Mouse (Mus musculus): ENCODE measurements at regions not wholly inside any gene's neighbourhood (a gene's known extent, or its start where the extent isn't known, plus 50 kb on each side); places are given as distances from the start of the nearest gene placed in this dataset.

GRCm38 (mm10) chr4:131075326-131075932 lies 131.2 kb downstream of the Matn1 start:
- H3K4me1 ChIP-seq (ENCODE audit: control insufficient read depth, insufficient read depth, low read length): no peaks in the 10 kb centered on the region
- no peak for TF ChIP-seq CTCF (IDR thresholded peaks at IDR 0.05; ENCODE audit: insufficient read depth, low read depth, low read length)
- TF ChIP-seq POLR2A (IDR thresholded peaks at IDR 0.05; ENCODE audit: insufficient read depth, low read depth, low read length): no peak
- no peak overlapping the region for H3K4me3 ChIP-seq (ENCODE audit: insufficient read depth, low read depth, low read length)
- no peak overlapping the region for H3K27ac ChIP-seq (ENCODE audit: insufficient read depth, low read depth, low read length)
- WGBS: 61% methylated on average over 8 of the region's 8 CpGs

- 91% methylated on average over 3 of the region's 3 CpGs for WGBS
- TF ChIP-seq CTCF (IDR thresholded peaks at IDR 0.05; ENCODE audit: insufficient read depth, low read depth, low read length) (no peak), POLR2A (IDR thresholded peaks at IDR 0.05; ENCODE audit: insufficient read depth, low read depth, low read length) (no peak)
- H3K27ac ChIP-seq (ENCODE audit: insufficient read depth, low read depth, low read length): no peak overlapping the region
- H3K4me1 ChIP-seq (ENCODE audit: control insufficient read depth, insufficient read depth, low read length): no peaks in the 10 kb centered on the region
- no peak overlapping the region for H3K4me3 ChIP-seq (ENCODE audit: insufficient read depth, low read depth, low read length)
These were observed 132.4 kb downstream of the Matn1 start for GRCm38 (mm10) chr4:131076628-131077027.

GRCm38 (mm10) chr4:131080113-131080512 lies 135.9 kb downstream of the Matn1 start:
- H3K4me1 ChIP-seq (ENCODE audit: control insufficient read depth, insufficient read depth, low read length): no peaks in the 10 kb centered on the region
- 74% methylated on average over 1 of the region's 1 CpGs for WGBS
- no peak overlapping the region for H3K27ac ChIP-seq (ENCODE audit: insufficient read depth, low read depth, low read length)
- TF ChIP-seq CTCF (IDR thresholded peaks at IDR 0.05; ENCODE audit: insufficient read depth, low read depth, low read length) (no peak), POLR2A (IDR thresholded peaks at IDR 0.05; ENCODE audit: insufficient read depth, low read depth, low read length) (no peak)
- no peak overlapping the region for H3K4me3 ChIP-seq (ENCODE audit: insufficient read depth, low read depth, low read length)

GRCm38 (mm10) chr4:131083405-131083804 lies 139.2 kb downstream of the Matn1 start:
- Histone ChIP-seq H3K27ac (ENCODE audit: insufficient read depth, low read depth, low read length) (no peak overlapping the region), H3K4me3 (ENCODE audit: insufficient read depth, low read depth, low read length) (no peak overlapping the region), H3K4me1 (ENCODE audit: control insufficient read depth, insufficient read depth, low read length) (no peaks in the 10 kb centered on the region)
- no peak for TF ChIP-seq POLR2A (IDR thresholded peaks at IDR 0.05; ENCODE audit: insufficient read depth, low read depth, low read length)
- TF ChIP-seq CTCF (IDR thresholded peaks at IDR 0.05; ENCODE audit: insufficient read depth, low read depth, low read length): no peak
- WGBS: 45% methylated on average over 3 of the region's 3 CpGs

GRCm38 (mm10) chr4:131097421-131097820 lies 153.2 kb downstream of the Matn1 start:
- 75% methylated on average over 6 of the region's 6 CpGs for WGBS
- Histone ChIP-seq H3K4me3 (ENCODE audit: insufficient read depth, low read depth, low read length) (no peak overlapping the region), H3K4me1 (ENCODE audit: control insufficient read depth, insufficient read depth, low read length) (no peaks in the 10 kb centered on the region), H3K27ac (ENCODE audit: insufficient read depth, low read depth, low read length) (no peak overlapping the region)
- TF ChIP-seq POLR2A (IDR thresholded peaks at IDR 0.05; ENCODE audit: insufficient read depth, low read depth, low read length) (no peak), CTCF (IDR thresholded peaks at IDR 0.05; ENCODE audit: insufficient read depth, low read depth, low read length) (no peak)

GRCm38 (mm10) chr4:131100093-131100795 lies 156.1 kb downstream of the Matn1 start:
- TF ChIP-seq CTCF (IDR thresholded peaks at IDR 0.05; ENCODE audit: insufficient read depth, low read depth, low read length) (no peak), POLR2A (IDR thresholded peaks at IDR 0.05; ENCODE audit: insufficient read depth, low read depth, low read length) (no peak)
- WGBS: 56% methylated on average over 10 of the region's 10 CpGs
- H3K27ac ChIP-seq (ENCODE audit: insufficient read depth, low read depth, low read length): no peak overlapping the region
- no peak overlapping the region for H3K4me3 ChIP-seq (ENCODE audit: insufficient read depth, low read depth, low read length)
- H3K4me1 ChIP-seq (ENCODE audit: control insufficient read depth, insufficient read depth, low read length): no peaks in the 10 kb centered on the region

GRCm38 (mm10) chr4:131100796-131101156 lies 156.6 kb downstream of the Matn1 start:
- Histone ChIP-seq H3K4me1 (ENCODE audit: control insufficient read depth, insufficient read depth, low read length) (no peaks in the 10 kb centered on the region), H3K4me3 (ENCODE audit: insufficient read depth, low read depth, low read length) (no peak overlapping the region), H3K27ac (ENCODE audit: insufficient read depth, low read depth, low read length) (no peak overlapping the region)
- TF ChIP-seq POLR2A (IDR thresholded peaks at IDR 0.05; ENCODE audit: insufficient read depth, low read depth, low read length): no peak
- TF ChIP-seq CTCF (IDR thresholded peaks at IDR 0.05; ENCODE audit: insufficient read depth, low read depth, low read length): no peak
- WGBS: 50% methylated on average over 13 of the region's 13 CpGs

- Histone ChIP-seq H3K4me3 (ENCODE audit: insufficient read depth, low read depth, low read length) (no peak overlapping the region), H3K27ac (ENCODE audit: insufficient read depth, low read depth, low read length) (no peak overlapping the region), H3K4me1 (ENCODE audit: control insufficient read depth, insufficient read depth, low read length) (no peaks in the 10 kb centered on the region)
- WGBS: 81% methylated on average over 4 of the region's 4 CpGs
- TF ChIP-seq CTCF (IDR thresholded peaks at IDR 0.05; ENCODE audit: insufficient read depth, low read depth, low read length) (no peak), POLR2A (IDR thresholded peaks at IDR 0.05; ENCODE audit: insufficient read depth, low read depth, low read length) (no peak)
These were observed 158.0 kb downstream of the Matn1 start for GRCm38 (mm10) chr4:131102163-131102562.

- H3K4me3 ChIP-seq (ENCODE audit: insufficient read depth, low read depth, low read length): no peak overlapping the region
- TF ChIP-seq CTCF (IDR thresholded peaks at IDR 0.05; ENCODE audit: insufficient read depth, low read depth, low read length): no peak
- no peak for TF ChIP-seq POLR2A (IDR thresholded peaks at IDR 0.05; ENCODE audit: insufficient read depth, low read depth, low read length)
- H3K27ac ChIP-seq (ENCODE audit: insufficient read depth, low read depth, low read length): no peak overlapping the region
- peaks cover 5% of the 10 kb centered on the region; the same call in 1 of the 2 replicates for H3K4me1 ChIP-seq (ENCODE audit: control insufficient read depth, insufficient read depth, low read length)
- WGBS: 20% methylated on average over 13 of the region's 13 CpGs
These were observed 163.1 kb downstream of the Matn1 start for GRCm38 (mm10) chr4:131107127-131107857.
